Mouse (Mus musculus) hindbrain, embryonic 10.5 days (tissue): ENCODE results near the gene Tas2r134. TPM values are rescaled to one million over a fixed set of nuclear protein-coding genes. Genes with fewer than 3 reads are reported as not detected.
A peak's percentile ranks its signal among the peaks of the same experiment; 100 is the strongest.

Experiments used
- DNase-seq: peaks from one replicate; pipeline ENCODE4 v3.0.0-alpha.2; 2017; ENCODE audit warnings: low spot score
- H3K27ac ChIP-seq: fragments of 300-500 bp; sonication (generic); 2 replicates; pipeline ENCODE4 v1.5.1; 2016; ENCODE audit warnings: mild to moderate bottlenecking, moderate library complexity
- H3K27me3 ChIP-seq: fragments of 300-500 bp; sonication (generic); 2 replicates; pipeline ENCODE4 v1.6.1; 2016; ENCODE audit warnings: mild to moderate bottlenecking; ENCODE audit not compliant: poor library complexity, insufficient read depth, severe bottlenecking
- H3K36me3 ChIP-seq: fragments of 300-500 bp; sonication (generic); 2 replicates; pipeline ENCODE4 v1.6.1; 2016; ENCODE audit warnings: mild to moderate bottlenecking, moderate library complexity
- H3K4me1 ChIP-seq: fragments of 300-500 bp; sonication (generic); replicated peaks from 2 replicates; pipeline ENCODE4 v1.6.1; 2016; ENCODE audit warnings: mild to moderate bottlenecking
- H3K4me3 ChIP-seq: fragments of 300-500 bp; sonication (generic); 2 replicates; pipeline ENCODE4 v1.5.1; 2016; ENCODE audit warnings: mild to moderate bottlenecking, moderate library complexity
- H3K9me3 ChIP-seq: fragments of 300-500 bp; sonication (generic); 2 replicates; pipeline ENCODE4 v1.6.1; 2016; ENCODE audit warnings: mild to moderate bottlenecking, moderate library complexity
- WGBS: fragments of 180-500 bp; shearing (Covaris S2); methylation state at CpG from one replicate; pipeline ENCODE4 v1.1.7; 2016; 5-methylcytosine and 5-hydroxymethylcytosine counted together
- polyA plus RNA-seq: library from polyadenylated mRNA; unstranded; fragments of >200 nt; fragmentation: Nextera tagmentation; extraction: Ambion mirVana; gene quantifications from 2 replicates; pipeline ENCODE4 v1.2.1, GENCODE M21; 2016

The Tas2r134 gene
- polyA plus RNA-seq, 1 experiment from 2014 or later: not detected

- no peak for DNase-seq
- Histone ChIP-seq H3K4me1 (peaks cover 15% of the 10 kb centered on the region), H3K27me3 (no peaks in the 10 kb centered on the region), H3K4me3 (no peak overlapping the region), H3K9me3 (no peaks in the 10 kb centered on the region), H3K27ac (no peak overlapping the region), H3K36me3 (no peaks in the 10 kb centered on the region)
- WGBS: 78% methylated on average over 4 of the region's 4 CpGs
Measured at GRCm38 (mm10) chr2:51613716-51614115, 13.6 kb upstream of the Tas2r134 start.

GRCm38 (mm10) chr2:51621931-51622330 lies 5.4 kb upstream of the Tas2r134 start:
- no peaks in the 10 kb centered on the region for H3K27me3 ChIP-seq
- no peak overlapping the region for H3K27ac ChIP-seq
- DNase-seq: no peak
- no peaks in the 10 kb centered on the region for H3K9me3 ChIP-seq
- no peaks in the 10 kb centered on the region for H3K4me1 ChIP-seq
- no peak overlapping the region for H3K4me3 ChIP-seq
- WGBS: 92% methylated on average over 2 of the region's 2 CpGs
- no peaks in the 10 kb centered on the region for H3K36me3 ChIP-seq

- DNase-seq: no peak
- WGBS: 89% methylated on average over 3 of the region's 3 CpGs
- H3K27me3 ChIP-seq: no peaks in the 10 kb centered on the region
- no peaks in the 10 kb centered on the region for H3K9me3 ChIP-seq
- H3K4me3 ChIP-seq: no peak overlapping the region
- H3K27ac ChIP-seq: no peak overlapping the region
- H3K4me1 ChIP-seq: no peaks in the 10 kb centered on the region
- no peaks in the 10 kb centered on the region for H3K36me3 ChIP-seq
Measured at GRCm38 (mm10) chr2:51626007-51626406, 1.3 kb upstream of the Tas2r134 start.

GRCm38 (mm10) chr2:51631428-51631827 lies 4.1 kb downstream of the Tas2r134 start:
- Histone ChIP-seq H3K9me3 (no peaks in the 10 kb centered on the region), H3K36me3 (no peaks in the 10 kb centered on the region), H3K27ac (no peak overlapping the region), H3K4me3 (no peak overlapping the region), H3K4me1 (no peaks in the 10 kb centered on the region), H3K27me3 (no peaks in the 10 kb centered on the region)
- WGBS: 86% methylated on average over 2 of the region's 2 CpGs
- DNase-seq: no peak

- Histone ChIP-seq H3K27me3 (no peaks in the 10 kb centered on the region), H3K27ac (no peak overlapping the region), H3K36me3 (no peaks in the 10 kb centered on the region), H3K9me3 (no peaks in the 10 kb centered on the region), H3K4me1 (peaks cover 4% of the 10 kb centered on the region; the same call in 1 of the 2 replicates), H3K4me3 (no peak overlapping the region)
- DNase-seq: no peak
- 87% methylated on average over 11 of the region's 11 CpGs for WGBS
Measured at GRCm38 (mm10) chr2:51637681-51638080, 10.4 kb downstream of the Tas2r134 start.

- H3K27ac ChIP-seq: no peak overlapping the region
- WGBS: 92% methylated on average over 7 of the region's 7 CpGs
- DNase-seq: no peak
Measured at GRCm38 (mm10) chr2:51641635-51642034, 14.3 kb downstream of the Tas2r134 start.

GRCm38 (mm10) chr2:51643244-51644139 lies 16.2 kb downstream of the Tas2r134 start:
- H3K9me3 ChIP-seq: no peaks in the 10 kb centered on the region
- no peak for DNase-seq
- no peak overlapping the region for H3K27ac ChIP-seq
- no peak overlapping the region for H3K4me3 ChIP-seq
- no peaks in the 10 kb centered on the region for H3K36me3 ChIP-seq
- H3K27me3 ChIP-seq: no peaks in the 10 kb centered on the region
- H3K4me1 ChIP-seq: 0 out of 2 replicates have a peak, but pooled peaks cover under 1% of the 10 kb centered on the region
- 82% methylated on average over 7 of the region's 7 CpGs for WGBS

More at GRCm38 (mm10) chr2:51641635-51642034, 14.3 kb downstream of the Tas2r134 start:
- Histone ChIP-seq H3K27me3 (no peaks in the 10 kb centered on the region), H3K4me3 (no peak overlapping the region), H3K9me3 (no peaks in the 10 kb centered on the region), H3K36me3 (no peaks in the 10 kb centered on the region), H3K4me1 (peaks cover 4% of the 10 kb centered on the region; the same call in 1 of the 2 replicates)

- Histone ChIP-seq H3K27ac (no peak overlapping the region), H3K36me3 (no peaks in the 10 kb centered on the region), H3K27me3 (no peaks in the 10 kb centered on the region), H3K4me3 (no peak overlapping the region), H3K4me1 (peaks cover 16% of the 10 kb centered on the region), H3K9me3 (no peaks in the 10 kb centered on the region)
- DNase-seq: no peak
- WGBS: 89% methylated on average over 3 of the region's 3 CpGs
Measured at GRCm38 (mm10) chr2:51647972-51648371, 20.7 kb downstream of the Tas2r134 start.

- Histone ChIP-seq H3K9me3 (no peaks in the 10 kb centered on the region), H3K4me1 (peaks cover 16% of the 10 kb centered on the region), H3K27me3 (no peaks in the 10 kb centered on the region), H3K36me3 (no peaks in the 10 kb centered on the region), H3K4me3 (no peak overlapping the region), H3K27ac (no peak overlapping the region)
- DNase-seq: no peak
- WGBS: 81% methylated on average over 1 of the region's 1 CpGs
Measured at GRCm38 (mm10) chr2:51649887-51650286, 22.6 kb downstream of the Tas2r134 start.

GRCm38 (mm10) chr2:51652086-51652485 lies 24.8 kb downstream of the Tas2r134 start:
- H3K36me3 ChIP-seq: no peaks in the 10 kb centered on the region
- no peak overlapping the region for H3K27ac ChIP-seq
- no peaks in the 10 kb centered on the region for H3K27me3 ChIP-seq
- H3K9me3 ChIP-seq: no peaks in the 10 kb centered on the region
- no peak overlapping the region for H3K4me3 ChIP-seq
- 94% methylated on average over 10 of the region's 10 CpGs for WGBS
- DNase-seq: no peak
- peaks cover 17% of the 10 kb centered on the region for H3K4me1 ChIP-seq

GRCm38 (mm10) chr2:51657684-51658083 lies 30.4 kb downstream of the Tas2r134 start:
- Histone ChIP-seq H3K9me3 (no peaks in the 10 kb centered on the region), H3K27ac (peak overlapping the region; percentile 35; the same call in 1 of the 2 replicates), H3K27me3 (no peaks in the 10 kb centered on the region), H3K36me3 (no peaks in the 10 kb centered on the region), H3K4me3 (no peak overlapping the region), H3K4me1 (peaks cover 19% of the 10 kb centered on the region)
- WGBS: 48% methylated on average over 3 of the region's 3 CpGs
- DNase-seq: peak; percentile 18

- WGBS: 71% methylated on average over 5 of the region's 5 CpGs
- Histone ChIP-seq H3K27me3 (no peaks in the 10 kb centered on the region), H3K4me3 (no peak overlapping the region), H3K36me3 (no peaks in the 10 kb centered on the region), H3K27ac (0 out of 2 replicates have a peak overlapping the region, but pooled peaks have one; percentile 35), H3K4me1 (peaks cover 19% of the 10 kb centered on the region), H3K9me3 (no peaks in the 10 kb centered on the region)
- DNase-seq: no peak
Measured at GRCm38 (mm10) chr2:51658288-51658687, 31.0 kb downstream of the Tas2r134 start.

GRCm38 (mm10) chr2:51674321-51674720 lies 47.0 kb downstream of the Tas2r134 start:
- H3K27me3 ChIP-seq: no peaks in the 10 kb centered on the region

More at GRCm38 (mm10) chr2:51674321-51674720, 47.0 kb downstream of the Tas2r134 start:
- H3K9me3 ChIP-seq: no peaks in the 10 kb centered on the region
- H3K4me3 ChIP-seq: no peak overlapping the region
- no peak overlapping the region for H3K27ac ChIP-seq
- 0 out of 2 replicates have a peak, but pooled peaks cover 4% of the 10 kb centered on the region for H3K4me1 ChIP-seq
- no peaks in the 10 kb centered on the region for H3K36me3 ChIP-seq
- no peak for DNase-seq
- WGBS: 88% methylated on average over 2 of the region's 2 CpGs
